Mouse (Mus musculus): ENCODE measurements around the gene Sh2b2.

- TF ChIP-seq POLR2A (IDR thresholded peaks at IDR 0.05; ENCODE audit: insufficient read depth, low read length) (no peak), EP300 (IDR thresholded peaks at IDR 0.05; ENCODE audit: insufficient read depth, low read depth, low read length) (no peak), CTCF (IDR thresholded peaks at IDR 0.05; ENCODE audit: low read depth, low read length) (no peak)
Measured at GRCm38 (mm10) chr5:136181197-136181596, 65.2 kb downstream of the Sh2b2 start.

Measured in ES-Bruce4 (cell line).